Mouse (Mus musculus) neural tube, embryonic 15.5 days (tissue): ENCODE data around the gene Tmem179b. TPM values are rescaled to one million over a fixed set of nuclear protein-coding genes. Genes with fewer than 3 reads are reported as not detected.

Experiments
- ATAC-seq: fragments of 200-750 bp; cut with Nextera tagmentation; 2 replicates; pipeline ENCODE4 v1.8.0; 2017; ENCODE audit warnings: mild to moderate bottlenecking, moderate TSS enrichment, moderate library complexity; ENCODE audit not compliant: low FRiP score
- H3K27ac ChIP-seq: fragments of 300-500 bp; sonication (generic); replicated peaks from 2 replicates; pipeline ENCODE4 v1.5.1; 2015; ENCODE audit warnings: mild to moderate bottlenecking, inconsistent platforms
- H3K27me3 ChIP-seq: fragments of 300-500 bp; sonication (generic); replicated peaks from 2 replicates; pipeline ENCODE4 v1.6.1; 2015; ENCODE audit warnings: inconsistent platforms
- H3K36me3 ChIP-seq: fragments of 300-500 bp; sonication (generic); 2 replicates; pipeline ENCODE4 v1.6.1; 2015; ENCODE audit warnings: inconsistent platforms
- H3K4me1 ChIP-seq: fragments of 300-500 bp; sonication (generic); 2 replicates; pipeline ENCODE4 v1.6.1; 2015; ENCODE audit warnings: inconsistent platforms
- H3K4me2 ChIP-seq: fragments of 300-500 bp; sonication (generic); 2 replicates; pipeline ENCODE4 v1.6.1; 2015; ENCODE audit warnings: inconsistent platforms, mild to moderate bottlenecking, moderate library complexity
- H3K4me3 ChIP-seq: fragments of 300-500 bp; sonication (generic); replicated peaks from 2 replicates; pipeline ENCODE4 v1.5.1; 2015; ENCODE audit warnings: mild to moderate bottlenecking, inconsistent platforms
- H3K9ac ChIP-seq: fragments of 300-500 bp; sonication (generic); replicated peaks from 2 replicates; pipeline ENCODE4 v1.6.1; 2015; ENCODE audit warnings: mild to moderate bottlenecking, inconsistent platforms
- H3K9me3 ChIP-seq: fragments of 300-500 bp; sonication (generic); replicated peaks from 2 replicates; pipeline ENCODE4 v1.6.1; 2016; ENCODE audit warnings: inconsistent platforms
- WGBS: fragments of 180-500 bp; shearing (Covaris S2); methylation state at CpG from one replicate; pipeline ENCODE4 v1.1.7; 2015; ENCODE audit warnings: mixed read lengths; 5-methylcytosine and 5-hydroxymethylcytosine counted together
- microRNA-seq: library from miRNA; unstranded; fragments of <30 nt; microRNA quantifications from one replicate; pipeline ENCODE4, GENCODE M21; 2017
- polyA plus RNA-seq: library from polyadenylated mRNA; unstranded; fragments of >200 nt; fragmentation: Nextera tagmentation; extraction: Ambion mirVana; gene quantifications from 2 replicates; pipeline ENCODE4 v1.2.1, GENCODE M21; 2015

The Tmem179b gene
- polyA plus RNA-seq, 1 experiment from 2014 or later, result 28.2 TPM

DNA sequence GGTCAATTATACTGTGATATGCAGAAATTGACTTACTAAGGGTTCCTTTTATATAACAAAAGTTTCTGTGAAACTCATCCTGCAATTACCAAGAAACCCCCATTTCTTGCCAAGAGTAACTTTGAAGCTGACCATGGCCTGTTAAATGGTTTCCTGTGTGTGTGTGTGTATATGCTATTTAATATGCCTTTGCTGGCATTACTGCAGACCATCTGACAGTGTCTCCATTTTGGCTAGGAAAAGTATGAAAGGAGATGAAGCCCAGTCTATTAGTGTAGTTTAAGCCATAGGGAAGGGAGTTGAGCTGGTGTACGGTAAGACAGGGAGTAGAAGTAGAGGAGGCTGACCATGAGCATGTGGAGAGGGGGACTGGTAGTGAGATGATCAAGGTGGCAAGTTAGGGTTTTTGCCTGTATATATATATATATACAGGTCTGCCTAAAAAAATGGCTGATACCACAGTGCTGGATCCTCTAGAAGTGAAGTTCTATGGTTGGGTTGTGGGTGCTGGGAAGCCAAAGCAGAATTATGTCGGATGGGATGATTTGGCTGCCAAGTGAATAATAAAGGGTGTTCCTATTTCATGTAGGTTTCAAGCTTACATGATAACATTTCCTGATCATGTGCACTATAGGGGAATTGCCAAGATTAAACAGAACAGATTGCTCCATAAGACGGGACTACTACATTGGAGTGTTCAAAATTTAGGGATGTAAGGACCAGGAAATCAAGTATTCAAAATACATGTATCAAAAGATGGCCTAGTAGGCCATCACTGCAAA is 47.5 kb downstream of the Tmem179b start:
- Histone ChIP-seq H3K36me3 (peaks cover 26% of the 10 kb centered on the region), H3K9ac (no peak overlapping the region), H3K9me3 (no peaks in the 10 kb centered on the region), H3K4me1 (peaks cover 25% of the 10 kb centered on the region), H3K4me2 (no peak overlapping the region), H3K27me3 (no peaks in the 10 kb centered on the region), H3K4me3 (no peak overlapping the region), H3K27ac (no peak overlapping the region)
- ATAC-seq, result no peak
- WGBS, result 24% methylated on average over 3 of the region's 3 CpGs

DNA sequence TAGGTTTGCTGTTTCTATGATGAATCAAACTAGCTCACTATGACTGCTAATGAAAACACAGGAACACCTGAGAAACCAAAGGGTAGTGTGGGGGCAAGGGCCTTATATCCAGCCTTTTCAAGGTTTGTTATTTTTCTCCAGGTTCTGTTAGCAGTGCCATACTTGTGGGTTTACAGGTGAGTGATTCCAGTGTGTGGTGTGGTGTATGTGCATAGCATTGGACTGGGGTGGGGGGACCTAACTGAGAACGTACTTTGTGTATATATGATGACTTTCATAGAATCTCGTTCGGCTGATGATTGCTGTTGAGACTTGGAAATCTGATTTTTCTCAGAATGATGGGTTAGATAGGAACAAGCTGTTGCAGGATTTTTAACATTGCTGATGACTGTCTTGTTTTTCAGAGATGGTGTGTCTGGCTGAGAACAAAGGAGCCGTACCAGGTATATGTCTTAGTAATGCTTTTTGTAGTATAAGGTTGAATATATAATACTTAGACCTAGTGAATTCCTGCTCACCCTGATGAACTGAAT is 49.1 kb downstream of the Tmem179b start:
- Histone ChIP-seq H3K36me3 (peaks cover 26% of the 10 kb centered on the region), H3K4me1 (peaks cover 37% of the 10 kb centered on the region), H3K9me3 (no peaks in the 10 kb centered on the region), H3K4me3 (peak overlapping the region; percentile 70), H3K27ac (no peak overlapping the region), H3K4me2 (peak overlapping the region; percentile 67), H3K9ac (peak overlapping the region; percentile 84), H3K27me3 (no peaks in the 10 kb centered on the region)
- 56% methylated on average over 4 of the region's 4 CpGs for WGBS
- no peak for ATAC-seq

DNA sequence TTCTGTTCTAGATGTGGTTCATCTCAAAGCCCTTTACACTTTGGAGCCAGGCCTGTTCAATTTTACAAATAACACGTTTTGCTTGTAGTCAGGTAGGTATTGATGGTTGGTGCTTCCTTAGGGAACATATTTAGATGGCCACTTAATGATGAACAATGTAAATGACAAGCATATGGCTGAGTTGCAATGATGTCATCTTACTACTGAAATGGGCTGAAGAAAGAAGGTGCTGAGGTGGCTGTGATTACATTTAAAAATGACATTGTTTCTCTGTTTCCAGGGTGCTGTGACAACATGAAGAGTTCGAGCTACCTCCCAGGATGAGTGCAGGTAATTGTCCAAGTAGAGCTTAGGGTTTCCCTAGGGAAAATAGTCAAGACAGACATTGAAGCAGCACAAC is 49.9 kb downstream of the Tmem179b start:
- H3K27ac ChIP-seq, result peak overlapping the region; percentile 96
- WGBS, result 0% methylated on average over 2 of the region's 2 CpGs

DNA sequence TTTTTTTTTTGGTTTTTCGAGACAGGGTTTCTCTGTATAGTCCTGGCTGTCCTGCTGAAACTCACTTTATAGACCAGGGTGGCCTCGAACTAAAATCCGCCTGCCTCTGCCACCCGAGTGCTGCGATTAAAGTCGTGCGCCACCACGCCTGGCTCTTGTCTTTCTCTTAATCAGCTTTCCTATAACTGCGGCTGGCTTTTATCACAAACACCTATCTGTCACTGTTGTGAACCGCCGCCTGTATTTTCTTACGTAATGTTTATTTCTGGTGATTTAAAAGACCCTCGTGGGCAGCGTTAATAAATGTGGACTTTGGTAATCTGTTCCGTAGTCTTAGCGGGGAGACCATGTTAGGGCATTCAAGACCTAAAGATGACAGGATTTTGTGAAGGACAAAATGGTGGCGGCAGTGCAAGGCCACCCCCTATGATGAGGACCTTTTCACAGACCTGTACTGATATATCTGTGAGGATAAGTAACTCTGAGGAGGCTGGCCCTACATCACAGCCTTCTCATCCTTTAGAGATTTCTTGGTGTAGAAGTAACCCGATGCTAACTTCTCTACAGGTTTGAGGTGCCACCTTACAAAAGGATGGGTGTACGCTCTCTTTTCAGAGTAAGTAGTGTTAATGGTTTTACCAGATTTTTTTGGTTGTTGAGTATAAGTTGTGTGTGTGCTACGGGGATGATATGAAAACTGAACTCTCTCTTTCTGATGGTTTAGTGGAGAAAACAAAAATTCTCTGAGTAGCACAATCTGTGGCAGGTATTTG is 50.5 kb downstream of the Tmem179b start:
- Histone ChIP-seq H3K27ac (peak overlapping the region; percentile 96), H3K9me3 (no peaks in the 10 kb centered on the region), H3K4me3 (peak overlapping the region; percentile 70), H3K9ac (peak overlapping the region; percentile 84), H3K4me2 (peak overlapping the region; percentile 67), H3K36me3 (peaks cover 26% of the 10 kb centered on the region), H3K4me1 (peaks cover 38% of the 10 kb centered on the region), H3K27me3 (no peaks in the 10 kb centered on the region)
- 0 out of 2 replicates have a peak, but pooled peaks have one; percentile 12 for ATAC-seq
- under 1% methylated on average over 20 of the region's 20 CpGs for WGBS

More for the DNA sequence above, 49.9 kb downstream of the Tmem179b start:
- H3K27me3 ChIP-seq, result no peaks in the 10 kb centered on the region
- no peaks in the 10 kb centered on the region for H3K9me3 ChIP-seq
- peak overlapping the region; percentile 70 for H3K4me3 ChIP-seq
- H3K4me1 ChIP-seq, result peaks cover 37% of the 10 kb centered on the region
- peak overlapping the region; percentile 67 for H3K4me2 ChIP-seq
- ATAC-seq, result no peak
- peak overlapping the region; percentile 84 for H3K9ac ChIP-seq
- H3K36me3 ChIP-seq, result peaks cover 26% of the 10 kb centered on the region

DNA sequence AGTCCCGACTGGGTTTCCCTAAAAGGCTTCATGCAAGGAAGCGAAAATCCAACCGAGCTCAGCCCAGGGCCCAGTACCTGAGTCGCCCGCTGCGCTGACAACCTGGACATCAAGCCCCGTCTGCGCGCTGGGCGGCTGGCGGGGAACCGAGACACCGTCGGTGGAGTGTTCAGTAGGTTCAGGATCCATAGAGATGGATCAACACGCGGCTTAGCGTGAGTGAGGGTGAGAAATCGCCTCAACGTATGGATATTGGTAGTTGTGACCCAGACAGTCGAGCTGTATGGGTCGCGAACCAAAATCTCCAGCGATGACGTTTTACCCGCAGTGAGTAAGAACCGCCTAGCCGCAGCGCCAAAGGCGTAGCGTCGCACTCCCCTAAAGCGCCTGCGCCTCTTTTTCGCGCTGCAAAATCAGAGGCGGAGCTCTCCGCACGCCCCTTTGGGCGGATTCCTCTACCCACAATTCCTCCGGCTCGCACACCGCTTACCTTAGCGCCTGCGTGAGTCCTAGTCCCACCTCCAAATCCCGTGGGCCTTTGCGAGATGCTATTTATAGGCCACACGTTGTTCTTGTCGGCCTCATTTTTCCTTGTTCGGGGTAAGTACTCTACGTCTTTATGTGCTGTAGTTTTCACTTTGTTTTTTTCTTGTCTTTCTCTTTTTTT is 51.2 kb downstream of the Tmem179b start, which contains the start of gene Slc3a2:
TSS of gene Slc3a2 (minus strand) at position 463 of the 667 bp plus-strand sequence.
- peak within 1 kb of the TSS; percentile 70 for H3K4me3 ChIP-seq
- no peaks in the 10 kb centered on the region for H3K27me3 ChIP-seq
- peaks cover 39% of the 10 kb centered on the region for H3K4me1 ChIP-seq
- peak; percentile 97 for ATAC-seq
- peak within 1 kb of the TSS; percentile 89 for H3K9ac ChIP-seq
- H3K9me3 ChIP-seq, result no peaks in the 10 kb centered on the region
- H3K27ac ChIP-seq, result peak within 1 kb of the TSS; percentile 96
- H3K4me2 ChIP-seq, result peak within 1 kb of the TSS; percentile 67
- peaks cover 26% of the 10 kb centered on the region for H3K36me3 ChIP-seq
- WGBS, result under 1% methylated on average over 50 of the region's 50 CpGs

DNA sequence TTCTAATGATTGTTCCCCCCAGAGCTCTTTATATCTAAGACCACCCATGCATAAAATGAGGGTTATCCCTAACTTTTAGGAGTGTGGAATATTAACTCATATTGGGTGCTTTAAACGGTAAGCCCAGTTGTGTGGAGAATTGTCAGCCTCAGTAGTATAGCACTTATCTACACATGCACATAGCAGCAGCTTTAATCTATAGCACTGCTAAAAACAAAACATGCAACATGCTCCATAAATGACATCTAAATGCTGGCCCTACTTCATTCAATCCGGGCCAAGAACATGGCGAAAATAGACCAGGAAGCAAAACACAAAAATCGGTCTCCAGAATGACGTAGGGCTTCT is 51.7 kb downstream of the Tmem179b start:
- H3K4me2 ChIP-seq, result peak overlapping the region; percentile 67
- H3K4me3 ChIP-seq, result peak overlapping the region; percentile 70
- no peaks in the 10 kb centered on the region for H3K9me3 ChIP-seq
- peak; percentile 19 for ATAC-seq
- WGBS, result under 1% methylated on average over 5 of the region's 5 CpGs
- H3K9ac ChIP-seq, result peak overlapping the region; percentile 89
- H3K4me1 ChIP-seq, result peaks cover 39% of the 10 kb centered on the region
- H3K36me3 ChIP-seq, result peaks cover 26% of the 10 kb centered on the region
- H3K27ac ChIP-seq, result peak overlapping the region; percentile 96
- H3K27me3 ChIP-seq, result no peaks in the 10 kb centered on the region

Small RNAs within 50 kb of the gene (microRNA-seq; reads per million reads assigned to microRNA genes)
- not detected for gene Mir6992

Other genes with a start within 250 kb of the Tmem179b start
- gene Slc22a8, start 183.2 kb downstream of the Tmem179b start, polyA plus RNA-seq, result 9.1 and 10.7 TPM in 2 replicates
- 0.82 and 1.8 TPM in 2 replicates for gene Slc22a6, start 156.4 kb downstream of the Tmem179b start, polyA plus RNA-seq
- gene Chrm1, start 110.7 kb downstream of the Tmem179b start, polyA plus RNA-seq, result 0.35 and 0.70 TPM in 2 replicates
- 158 and 159 TPM in 2 replicates for gene Slc3a2, start 51.1 kb downstream of the Tmem179b start, polyA plus RNA-seq
- 91.0 and 95.2 TPM in 2 replicates for gene Wdr74, start 38.6 kb downstream of the Tmem179b start, polyA plus RNA-seq
- gene 1700092M07Rik, start 33.7 kb downstream of the Tmem179b start, polyA plus RNA-seq, result 1.5 and 2.2 TPM in 2 replicates
- gene Stx5a, start 33.1 kb downstream of the Tmem179b start, polyA plus RNA-seq, result 124 and 127 TPM in 2 replicates
- gene Nxf1, start 17.4 kb downstream of the Tmem179b start, polyA plus RNA-seq, result 127 and 140 TPM in 2 replicates
- gene Tmem223, start 3.5 kb downstream of the Tmem179b start, polyA plus RNA-seq, result 218 and 235 TPM in 2 replicates
- gene Taf6l, start 11.9 kb upstream of the Tmem179b start, polyA plus RNA-seq, result 28.5 and 29.4 TPM in 2 replicates
- 143 and 147 TPM in 2 replicates for gene Polr2g, start 24.1 kb upstream of the Tmem179b start, polyA plus RNA-seq
- 6.5 TPM in 2 replicates for gene Zbtb3, start 28.1 kb upstream of the Tmem179b start, polyA plus RNA-seq
- 54.2 and 57.3 TPM in 2 replicates for gene Ttc9c, start 44.9 kb upstream of the Tmem179b start, polyA plus RNA-seq
- 5.1 and 5.9 TPM in 2 replicates for gene Hnrnpul2, start 45.5 kb upstream of the Tmem179b start, polyA plus RNA-seq
- gene AC129217.1, start 55.3 kb upstream of the Tmem179b start, polyA plus RNA-seq, result not detected in 2 replicates
- 107 and 110 TPM in 2 replicates for gene Bscl2, start 63.0 kb upstream of the Tmem179b start, polyA plus RNA-seq
- gene Gng3, start 64.7 kb upstream of the Tmem179b start, polyA plus RNA-seq, result 414 and 512 TPM in 2 replicates
- 1.1 and 1.4 TPM in 2 replicates for gene Lrrn4cl, start 76.3 kb upstream of the Tmem179b start, polyA plus RNA-seq
- gene Ubxn1, start 97.0 kb upstream of the Tmem179b start, polyA plus RNA-seq, result 138 and 156 TPM in 2 replicates
- 62.6 and 65.7 TPM in 2 replicates for gene Uqcc3, start 106.5 kb upstream of the Tmem179b start, polyA plus RNA-seq
- 44.5 and 47.3 TPM in 2 replicates for gene Lbhd1, start 109.3 kb upstream of the Tmem179b start, polyA plus RNA-seq
- not detected in 2 replicates for gene Gm49403, start 109.5 kb upstream of the Tmem179b start, polyA plus RNA-seq
- 40.1 and 48.2 TPM in 2 replicates for gene 1810009A15Rik, start 114.4 kb upstream of the Tmem179b start, polyA plus RNA-seq
- gene Gm49416, start 114.5 kb upstream of the Tmem179b start, polyA plus RNA-seq, result 0.27 and 0.45 TPM in 2 replicates
- 31.0 and 35.4 TPM in 2 replicates for gene Ints5, start 118.5 kb upstream of the Tmem179b start, polyA plus RNA-seq
- 75.4 and 82.2 TPM in 2 replicates for gene Ganab, start 123.6 kb upstream of the Tmem179b start, polyA plus RNA-seq
- gene B3gat3, start 145.9 kb upstream of the Tmem179b start, polyA plus RNA-seq, result 80.4 and 89.1 TPM in 2 replicates
- gene Rom1, start 154.9 kb upstream of the Tmem179b start, polyA plus RNA-seq, result 3.0 and 3.2 TPM in 2 replicates
- gene Eml3, start 155.1 kb upstream of the Tmem179b start, polyA plus RNA-seq, result 13.9 and 17.1 TPM in 2 replicates
- gene Mta2, start 167.4 kb upstream of the Tmem179b start, polyA plus RNA-seq, result 94.8 and 117 TPM in 2 replicates
- 25.4 and 26.0 TPM in 2 replicates for gene Tut1, start 179.4 kb upstream of the Tmem179b start, polyA plus RNA-seq
- 291 and 348 TPM in 2 replicates for gene Eef1g, start 192.6 kb upstream of the Tmem179b start, polyA plus RNA-seq
- gene Ahnak, start 214.8 kb upstream of the Tmem179b start, polyA plus RNA-seq, result 4.4 and 8.0 TPM in 2 replicates